Mouse (Mus musculus): ENCODE measurements around the gene Ercc8. TPM values are rescaled to one million over a fixed set of nuclear protein-coding genes. Genes with fewer than 3 reads are reported as not detected.
A peak's percentile ranks its signal among the peaks of the same experiment; 100 is the strongest.

Ercc8 gene
- 10.0 and 13.7 TPM in 2 replicates for total RNA-seq (2017)

GRCm38 (mm10) chr13:108158465-108159240 lies at the start of gene Ercc8, which contains the start of gene Ndufaf2:
TSS of gene Ercc8 (plus strand) at chr13:108158731.
TSS of gene Ndufaf2 (minus strand) at chr13:108158623.
- ATAC-seq (replicated peaks in 1 of 2; ENCODE audit: insufficient read depth in 1 of 2, low FRiP score in 2 of 2, low TSS enrichment in 1 of 2, low read depth in 1 of 2, poor library complexity in 2 of 2, severe bottlenecking in 2 of 2): peak; percentile 98 to 99

- ATAC-seq (replicated peaks in 1 of 2; ENCODE audit: insufficient read depth in 1 of 2, low FRiP score in 2 of 2, low TSS enrichment in 1 of 2, low read depth in 1 of 2, poor library complexity in 2 of 2, severe bottlenecking in 2 of 2): no peak
Measured at GRCm38 (mm10) chr13:108110929-108111328, 47.6 kb upstream of the Ercc8 start.

GRCm38 (mm10) chr13:108113536-108113935 lies 45.0 kb upstream of the Ercc8 start:
- ATAC-seq (replicated peaks in 1 of 2; ENCODE audit: insufficient read depth in 1 of 2, low FRiP score in 2 of 2, low TSS enrichment in 1 of 2, low read depth in 1 of 2, poor library complexity in 2 of 2, severe bottlenecking in 2 of 2): no peak

GRCm38 (mm10) chr13:108114257-108114656 lies 44.3 kb upstream of the Ercc8 start:
- no peak for ATAC-seq (replicated peaks in 1 of 2; ENCODE audit: insufficient read depth in 1 of 2, low FRiP score in 2 of 2, low TSS enrichment in 1 of 2, low read depth in 1 of 2, poor library complexity in 2 of 2, severe bottlenecking in 2 of 2)

- no peak for ATAC-seq (replicated peaks in 1 of 2; ENCODE audit: insufficient read depth in 1 of 2, low FRiP score in 2 of 2, low TSS enrichment in 1 of 2, low read depth in 1 of 2, poor library complexity in 2 of 2, severe bottlenecking in 2 of 2)
Measured at GRCm38 (mm10) chr13:108117654-108118053, 40.9 kb upstream of the Ercc8 start.

GRCm38 (mm10) chr13:108118188-108118587 lies 40.3 kb upstream of the Ercc8 start:
- no peak for ATAC-seq (replicated peaks in 1 of 2; ENCODE audit: insufficient read depth in 1 of 2, low FRiP score in 2 of 2, low TSS enrichment in 1 of 2, low read depth in 1 of 2, poor library complexity in 2 of 2, severe bottlenecking in 2 of 2)

GRCm38 (mm10) chr13:108119411-108120310 lies 38.9 kb upstream of the Ercc8 start:
- ATAC-seq (replicated peaks in 1 of 2; ENCODE audit: insufficient read depth in 1 of 2, low FRiP score in 2 of 2, low TSS enrichment in 1 of 2, low read depth in 1 of 2, poor library complexity in 2 of 2, severe bottlenecking in 2 of 2): no peak

- no peak for ATAC-seq (replicated peaks in 1 of 2; ENCODE audit: insufficient read depth in 1 of 2, low FRiP score in 2 of 2, low TSS enrichment in 1 of 2, low read depth in 1 of 2, poor library complexity in 2 of 2, severe bottlenecking in 2 of 2)
Measured at GRCm38 (mm10) chr13:108123109-108123723, 35.3 kb upstream of the Ercc8 start.

GRCm38 (mm10) chr13:108124096-108124495 lies 34.4 kb upstream of the Ercc8 start:
- no peak for ATAC-seq (replicated peaks in 1 of 2; ENCODE audit: insufficient read depth in 1 of 2, low FRiP score in 2 of 2, low TSS enrichment in 1 of 2, low read depth in 1 of 2, poor library complexity in 2 of 2, severe bottlenecking in 2 of 2)

GRCm38 (mm10) chr13:108126246-108126645 lies 32.3 kb upstream of the Ercc8 start:
- ATAC-seq (replicated peaks in 1 of 2; ENCODE audit: insufficient read depth in 1 of 2, low FRiP score in 2 of 2, low TSS enrichment in 1 of 2, low read depth in 1 of 2, poor library complexity in 2 of 2, severe bottlenecking in 2 of 2): no peak

- ATAC-seq (replicated peaks in 1 of 2; ENCODE audit: insufficient read depth in 1 of 2, low FRiP score in 2 of 2, low TSS enrichment in 1 of 2, low read depth in 1 of 2, poor library complexity in 2 of 2, severe bottlenecking in 2 of 2): no peak; a peak in 1 of 4 replicates
Measured at GRCm38 (mm10) chr13:108127130-108127529, 31.4 kb upstream of the Ercc8 start.

- no peak for ATAC-seq (replicated peaks in 1 of 2; ENCODE audit: insufficient read depth in 1 of 2, low FRiP score in 2 of 2, low TSS enrichment in 1 of 2, low read depth in 1 of 2, poor library complexity in 2 of 2, severe bottlenecking in 2 of 2)
Measured at GRCm38 (mm10) chr13:108127883-108128282, 30.6 kb upstream of the Ercc8 start.

GRCm38 (mm10) chr13:108129070-108129469 lies 29.5 kb upstream of the Ercc8 start:
- no peak for ATAC-seq (replicated peaks in 1 of 2; ENCODE audit: insufficient read depth in 1 of 2, low FRiP score in 2 of 2, low TSS enrichment in 1 of 2, low read depth in 1 of 2, poor library complexity in 2 of 2, severe bottlenecking in 2 of 2)

GRCm38 (mm10) chr13:108130737-108131136 lies 27.8 kb upstream of the Ercc8 start:
- no peak for ATAC-seq (replicated peaks in 1 of 2; ENCODE audit: insufficient read depth in 1 of 2, low FRiP score in 2 of 2, low TSS enrichment in 1 of 2, low read depth in 1 of 2, poor library complexity in 2 of 2, severe bottlenecking in 2 of 2)

GRCm38 (mm10) chr13:108132031-108132819 lies 26.3 kb upstream of the Ercc8 start:
- ATAC-seq (replicated peaks in 1 of 2; ENCODE audit: insufficient read depth in 1 of 2, low FRiP score in 2 of 2, low TSS enrichment in 1 of 2, low read depth in 1 of 2, poor library complexity in 2 of 2, severe bottlenecking in 2 of 2): no peak

- no peak for ATAC-seq (replicated peaks in 1 of 2; ENCODE audit: insufficient read depth in 1 of 2, low FRiP score in 2 of 2, low TSS enrichment in 1 of 2, low read depth in 1 of 2, poor library complexity in 2 of 2, severe bottlenecking in 2 of 2)
Measured at GRCm38 (mm10) chr13:108135617-108136016, 22.9 kb upstream of the Ercc8 start.

- ATAC-seq (replicated peaks in 1 of 2; ENCODE audit: insufficient read depth in 1 of 2, low FRiP score in 2 of 2, low TSS enrichment in 1 of 2, low read depth in 1 of 2, poor library complexity in 2 of 2, severe bottlenecking in 2 of 2): no peak
Measured at GRCm38 (mm10) chr13:108138403-108138977, 20.0 kb upstream of the Ercc8 start.
